Mouse (Mus musculus): ENCODE results near the gene Ssrp1. TPM values are rescaled to one million over a fixed set of nuclear protein-coding genes. Genes with fewer than 3 reads are reported as not detected.

Ssrp1 gene
- total and polyA plus RNA-seq, 3 experiments, result 239 to 875 (median 420) TPM

GRCm38 (mm10) chr2:85002575-85002974, 34.5 kb upstream of the Ssrp1 start:
- H3K79me2 ChIP-seq (ENCODE audit: control insufficient read depth, insufficient read depth, low read length, poor library complexity), result no peaks in the 10 kb centered on the region
- H3K4me1 ChIP-seq (ENCODE audit: control insufficient read depth in 1 of 2, insufficient read depth in 2 of 2, low read length in 2 of 2), result peaks cover 0 to 10% of the 10 kb centered on the region in 2 experiments; a peak in 3 of 4 replicates
- H3K9me3 ChIP-seq (replicated peaks; ENCODE audit: insufficient read depth, low read length), result no peaks in the 10 kb centered on the region
- H3K4me3 ChIP-seq (ENCODE audit: control insufficient read depth in 1 of 2, insufficient read depth in 1 of 2, low read depth in 2 of 2, low read length in 2 of 2), result no peak overlapping the region
- TF ChIP-seq CHD1 (IDR thresholded peaks at IDR 0.05; ENCODE audit: low read depth, low read length) (no peak), POLR2AphosphoS5 (IDR thresholded peaks at IDR 0.05; ENCODE audit: borderline replicate concordance, low read depth, low read length) (no peak), TAL1 (IDR thresholded peaks at IDR 0.05; ENCODE audit: low read length) (no peak), KAT2A (conservative IDR thresholded peaks at IDR 0.05; ENCODE audit: low read depth, low read length) (no peak), ELF1 (IDR thresholded peaks at IDR 0.05; ENCODE audit: low read depth, low read length) (no peak), POLR2A (IDR thresholded peaks at IDR 0.05; ENCODE audit: control insufficient read depth in 1 of 2, insufficient read depth in 1 of 2, low read depth in 1 of 2, low read length in 2 of 2, poor library complexity in 1 of 2) (no peak), NELFE (IDR thresholded peaks at IDR 0.05; ENCODE audit: low read depth, low read length) (no peak), TCF12 (IDR thresholded peaks at IDR 0.05; ENCODE audit: low read depth, low read length) (no peak), HCFC1 (IDR thresholded peaks at IDR 0.05; ENCODE audit: low read depth, low read length) (no peak), EP300 (IDR thresholded peaks at IDR 0.05; ENCODE audit: low read depth in 1 of 2, low read length in 2 of 2) (no peak), USF2 (IDR thresholded peaks at IDR 0.05; ENCODE audit: borderline replicate concordance in 1 of 2, insufficient read depth in 1 of 2, low read depth in 1 of 2, low read length in 2 of 2) (no peak), MEF2A (IDR thresholded peaks at IDR 0.05; ENCODE audit: extremely low read depth, insufficient replicate concordance, low read depth, low read length, poor library complexity, severe bottlenecking) (no peak), MXI1 (IDR thresholded peaks at IDR 0.05; ENCODE audit: low read depth, low read length) (no peak), JUND (IDR thresholded peaks at IDR 0.05; ENCODE audit: low read depth, low read length) (no peak), GABPA (IDR thresholded peaks at IDR 0.05; ENCODE audit: low read depth, low read length) (no peak), MYB (IDR thresholded peaks at IDR 0.05; ENCODE audit: low read depth, low read length) (no peak)
- DNase-seq (ENCODE audit: low read depth, low spot score), result no peak
- no peak overlapping the region for H3K9ac ChIP-seq (ENCODE audit: control insufficient read depth, low read depth, low read length, poor library complexity, severe bottlenecking)
- no peak overlapping the region for H3K27ac ChIP-seq (ENCODE audit: control insufficient read depth, low read depth, low read length)
- no peaks in the 10 kb centered on the region for H3K27me3 ChIP-seq (ENCODE audit: control insufficient read depth in 1 of 2, insufficient read depth in 2 of 2, low read length in 2 of 2)
- no peaks in the 10 kb centered on the region for H3K36me3 ChIP-seq (ENCODE audit: control insufficient read depth in 1 of 2, insufficient read depth in 2 of 2, low read length in 2 of 2)

- H3K27me3 ChIP-seq (ENCODE audit: control insufficient read depth in 1 of 2, insufficient read depth in 2 of 2, low read length in 2 of 2), result no peaks in the 10 kb centered on the region
- peaks cover 0 to 10% of the 10 kb centered on the region in 2 experiments; a peak in 3 of 4 replicates for H3K4me1 ChIP-seq (ENCODE audit: control insufficient read depth in 1 of 2, insufficient read depth in 2 of 2, low read length in 2 of 2)
- TF ChIP-seq ZNF384 (IDR thresholded peaks at IDR 0.05; ENCODE audit: low read depth, low read length), result no peak
- TF ChIP-seq ELF1 (IDR thresholded peaks at IDR 0.05; ENCODE audit: low read depth, low read length), result no peak
- no peak for TF ChIP-seq RAD21 (IDR thresholded peaks at IDR 0.05; ENCODE audit: low read depth, low read length)
- no peak for TF ChIP-seq SIN3A (IDR thresholded peaks at IDR 0.05; ENCODE audit: low read length)
- TF ChIP-seq GABPA (IDR thresholded peaks at IDR 0.05; ENCODE audit: low read depth, low read length), result no peak
- TF ChIP-seq POLR2A (IDR thresholded peaks at IDR 0.05; ENCODE audit: control insufficient read depth in 1 of 2, insufficient read depth in 1 of 2, low read depth in 1 of 2, low read length in 2 of 2, poor library complexity in 1 of 2), result no peak
- no peak for TF ChIP-seq POLR2AphosphoS2 (IDR thresholded peaks at IDR 0.05; ENCODE audit: low read length)
- no peak for TF ChIP-seq MAFK (IDR thresholded peaks at IDR 0.05; ENCODE audit: borderline replicate concordance, low read depth, low read length)
- no peak for TF ChIP-seq JUND (IDR thresholded peaks at IDR 0.05; ENCODE audit: low read depth, low read length)
- TF ChIP-seq CHD2 (IDR thresholded peaks at IDR 0.05; ENCODE audit: low read length), result no peak
- no peak for TF ChIP-seq TCF12 (IDR thresholded peaks at IDR 0.05; ENCODE audit: low read depth, low read length)
- TF ChIP-seq MAX (IDR thresholded peaks at IDR 0.05; ENCODE audit: low read length), result no peak
- no peak for TF ChIP-seq USF2 (IDR thresholded peaks at IDR 0.05; ENCODE audit: borderline replicate concordance in 1 of 2, insufficient read depth in 1 of 2, low read depth in 1 of 2, low read length in 2 of 2)
- TF ChIP-seq TAL1 (IDR thresholded peaks at IDR 0.05; ENCODE audit: low read length), result no peak
- TF ChIP-seq ZC3H11A (IDR thresholded peaks at IDR 0.05; ENCODE audit: low read depth, low read length), result no peak
- no peak for TF ChIP-seq GATA1 (IDR thresholded peaks at IDR 0.05; ENCODE audit: low read depth, low read length)
- TF ChIP-seq MEF2A (IDR thresholded peaks at IDR 0.05; ENCODE audit: extremely low read depth, insufficient replicate concordance, low read depth, low read length, poor library complexity, severe bottlenecking), result no peak
- TF ChIP-seq MAZ (IDR thresholded peaks at IDR 0.05; ENCODE audit: low read depth, low read length), result no peak
- TF ChIP-seq BHLHE40 (IDR thresholded peaks at IDR 0.05; ENCODE audit: borderline replicate concordance, low read depth, low read length), result no peak
- TF ChIP-seq TBP (IDR thresholded peaks at IDR 0.05; ENCODE audit: low read depth, low read length), result no peak
- H3K9ac ChIP-seq (ENCODE audit: control insufficient read depth, low read depth, low read length, poor library complexity, severe bottlenecking), result no peak overlapping the region
- H3K9me3 ChIP-seq (replicated peaks; ENCODE audit: insufficient read depth, low read length), result no peaks in the 10 kb centered on the region
- H3K36me3 ChIP-seq (ENCODE audit: control insufficient read depth in 1 of 2, insufficient read depth in 2 of 2, low read length in 2 of 2), result no peaks in the 10 kb centered on the region
- no peak overlapping the region for H3K4me3 ChIP-seq (ENCODE audit: control insufficient read depth in 1 of 2, insufficient read depth in 1 of 2, low read depth in 2 of 2, low read length in 2 of 2)
- H3K79me2 ChIP-seq (ENCODE audit: control insufficient read depth, insufficient read depth, low read length, poor library complexity), result no peaks in the 10 kb centered on the region
- DNase-seq (ENCODE audit: low read depth, low spot score), result no peak
- no peak overlapping the region for H3K27ac ChIP-seq (ENCODE audit: control insufficient read depth, low read depth, low read length)
Measured at GRCm38 (mm10) chr2:85004341-85004740, 32.7 kb upstream of the Ssrp1 start.
